Mouse (Mus musculus) urinary bladder, postnatal 36 days (tissue): ENCODE data around the gene Dnph1.

ENCODE experiments used
- DNase-seq, 2 experiments: peaks; one replicate each; pipeline ENCODE4 v3.0.0; 2022; ENCODE audit warnings: low spot score in 2 of 2, mixed read lengths in 1 of 2

The Dnph1 gene

DNA sequence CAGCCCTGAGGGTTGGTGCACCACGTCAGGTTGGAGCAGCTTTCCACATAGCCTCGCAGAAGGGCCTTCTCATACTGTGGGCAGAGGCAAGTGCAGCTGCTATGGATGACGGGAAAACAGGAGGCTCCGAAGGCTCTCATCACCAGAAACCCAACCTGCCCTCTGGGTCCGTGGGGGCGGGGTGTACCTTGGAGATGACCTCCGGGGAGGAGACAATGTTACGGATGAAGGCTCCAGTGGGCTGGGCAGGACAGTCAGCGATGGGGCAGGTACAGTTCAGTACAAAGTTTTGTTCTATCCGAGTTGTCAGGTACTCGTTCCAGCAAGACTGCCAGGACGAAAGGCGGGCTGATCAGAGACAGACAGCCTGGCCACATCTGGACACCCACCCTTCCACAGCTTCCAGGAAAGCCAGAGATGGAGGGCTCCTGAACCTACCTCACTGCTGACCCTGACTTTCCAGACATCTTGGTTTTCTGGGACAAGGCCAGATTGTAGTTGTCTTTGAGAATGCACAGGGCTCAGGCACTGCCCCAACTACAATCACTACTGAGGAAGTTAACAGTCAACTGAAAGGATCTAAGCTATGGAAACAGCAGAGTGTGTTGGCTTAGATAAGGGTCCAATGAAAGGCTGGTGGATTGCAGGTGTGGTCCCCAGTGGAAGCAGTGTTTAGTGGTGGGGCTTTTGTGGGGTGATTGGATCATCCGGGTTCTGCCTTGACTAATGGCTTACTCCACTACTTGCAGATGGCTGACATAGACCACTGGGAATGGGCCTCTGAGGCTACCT is 7.5 kb downstream of the Dnph1 start:
- DNase-seq: no peak

DNA sequence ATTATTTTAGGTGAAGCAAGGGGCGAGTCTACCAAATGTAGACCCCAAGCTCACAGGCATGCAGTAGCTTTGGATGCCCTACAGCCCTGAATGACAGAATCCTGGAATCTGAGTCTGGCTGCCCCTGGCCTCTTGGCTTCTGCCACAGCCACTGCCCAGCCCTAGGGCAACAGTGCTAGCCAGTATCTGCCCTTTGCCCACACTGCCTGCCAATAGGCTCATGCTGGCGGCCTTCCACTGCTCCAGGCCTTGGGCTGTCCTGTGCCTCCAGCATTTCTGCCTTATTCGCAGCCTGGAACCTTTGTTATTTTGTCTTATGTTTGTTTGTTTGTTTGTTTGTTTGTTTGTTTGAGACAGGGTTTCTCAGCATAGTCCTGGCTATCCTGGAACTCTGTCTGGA is 9.1 kb downstream of the Dnph1 start:
- peak in 1 of 2 experiments; percentile 40 for DNase-seq

DNA sequence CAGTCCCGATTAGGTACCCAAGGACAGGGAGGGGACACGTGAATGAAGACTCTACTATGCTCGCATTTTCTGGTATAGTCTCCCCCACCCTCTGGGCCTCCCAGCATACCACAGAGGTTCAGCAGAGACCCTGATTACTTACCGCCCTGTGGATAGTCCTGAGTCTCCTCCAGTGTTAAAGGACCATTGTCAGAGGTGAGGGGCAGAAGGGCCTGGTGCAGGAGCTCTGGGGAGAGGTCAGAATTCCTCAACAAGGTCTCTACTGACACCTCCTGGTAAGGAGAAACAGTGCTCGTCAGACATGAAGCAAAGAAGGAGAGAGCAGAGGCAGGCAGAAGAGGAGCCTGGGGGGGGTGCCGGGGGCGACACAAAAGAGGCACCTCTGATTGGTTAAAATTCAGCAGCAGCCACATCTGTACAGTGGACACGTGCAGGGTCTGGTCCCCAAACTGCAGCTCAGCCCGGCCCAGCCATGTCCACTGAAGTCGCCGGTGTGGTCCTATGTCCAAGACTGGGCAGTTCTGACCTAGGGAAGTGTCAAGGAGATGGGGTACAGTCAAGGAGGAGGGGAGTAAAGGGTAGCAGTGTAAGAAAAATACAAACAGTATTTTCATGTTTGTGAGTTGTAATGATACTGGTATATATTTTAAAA is 14.7 kb downstream of the Dnph1 start:
- no peak for DNase-seq

DNA sequence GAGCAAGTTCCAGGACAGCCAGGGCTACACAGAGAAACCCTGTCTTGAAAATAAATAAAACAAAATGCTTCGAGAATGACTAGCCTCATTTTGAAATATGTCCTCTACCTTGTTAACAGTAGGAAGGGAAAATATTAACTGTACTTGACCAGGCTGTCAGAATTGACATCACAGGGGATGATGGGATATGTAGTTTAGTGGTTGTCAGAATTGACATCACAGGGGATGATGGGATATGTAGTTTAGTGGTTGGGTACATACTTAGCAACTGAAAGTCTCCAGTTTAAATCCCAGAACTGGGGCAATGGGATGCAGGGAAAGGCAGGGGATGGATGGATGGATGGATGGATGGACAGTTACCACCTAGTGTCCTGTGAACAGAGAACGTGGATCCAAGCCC is 16.8 kb downstream of the Dnph1 start:
- DNase-seq: no peak

DNA sequence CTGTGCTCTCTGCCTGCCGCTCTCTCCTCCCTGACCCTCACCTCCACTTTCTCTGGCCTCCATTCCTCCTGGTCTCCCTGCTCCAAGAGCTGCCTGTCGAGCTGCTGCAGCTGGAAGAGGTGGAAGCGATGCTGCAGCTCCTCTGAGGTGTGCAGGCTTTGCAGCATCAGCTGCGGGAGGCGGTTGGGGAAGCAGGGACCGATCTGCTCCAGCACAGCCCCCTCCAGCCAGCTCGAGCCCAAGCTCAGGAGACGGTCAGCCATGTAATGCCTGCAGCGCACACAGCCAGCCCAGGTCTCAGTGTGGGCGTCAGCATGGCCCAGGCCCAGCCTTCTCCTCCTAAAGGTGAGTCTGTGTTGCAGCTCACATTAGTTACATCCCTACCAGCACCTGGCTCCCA is 23.5 kb downstream of the Dnph1 start:
- no peak for DNase-seq

DNA sequence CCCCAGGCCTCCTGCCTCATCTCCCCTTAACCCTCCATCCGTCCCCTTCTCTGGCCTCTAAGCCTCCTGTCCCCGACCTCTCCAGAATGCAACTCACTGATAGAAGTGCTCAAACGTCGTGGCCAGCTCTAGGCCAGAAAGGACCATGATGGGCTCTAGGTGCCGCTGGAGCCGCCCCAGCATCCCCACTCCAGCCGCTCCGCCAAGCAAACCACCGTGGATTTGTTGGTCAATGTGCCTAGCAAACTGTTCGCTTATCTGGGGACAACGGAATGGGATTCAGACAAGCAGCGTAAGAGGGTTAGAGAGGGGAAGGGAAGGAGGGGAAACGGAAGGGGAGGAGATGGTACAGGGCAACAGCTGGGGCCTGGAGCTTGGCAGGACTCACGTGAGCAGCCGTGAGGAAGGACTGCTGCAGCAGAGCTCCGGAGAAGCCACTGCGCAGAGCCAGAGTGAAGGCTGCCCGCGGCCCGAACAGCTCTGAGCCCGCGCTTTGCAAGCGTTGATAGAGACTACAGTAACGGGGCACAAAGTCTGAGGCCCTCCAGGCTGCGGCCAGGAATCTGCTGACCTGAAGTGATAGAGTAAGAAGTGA is 24.0 kb downstream of the Dnph1 start:
- no peak for DNase-seq

DNA sequence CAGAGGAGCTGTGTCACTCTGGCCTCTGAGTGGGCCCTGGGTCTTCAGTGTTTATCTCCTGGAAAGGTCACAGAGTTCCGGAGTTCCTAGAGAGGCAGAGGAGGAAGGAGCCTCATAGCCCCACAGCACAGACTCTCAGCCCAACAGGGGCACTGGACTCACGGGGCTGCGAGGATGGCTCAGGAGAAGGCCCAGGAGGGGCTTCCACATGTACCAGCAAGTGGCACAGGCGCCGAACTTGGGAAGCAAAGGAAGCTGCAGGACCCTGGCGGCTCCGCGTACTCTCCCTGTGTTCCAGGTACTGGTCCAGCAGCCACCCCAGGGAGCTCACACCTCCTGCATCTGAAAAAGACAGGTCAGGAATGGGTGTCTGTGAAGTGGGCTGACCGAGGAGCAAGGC is 24.7 kb downstream of the Dnph1 start:
- DNase-seq: no peak

DNA sequence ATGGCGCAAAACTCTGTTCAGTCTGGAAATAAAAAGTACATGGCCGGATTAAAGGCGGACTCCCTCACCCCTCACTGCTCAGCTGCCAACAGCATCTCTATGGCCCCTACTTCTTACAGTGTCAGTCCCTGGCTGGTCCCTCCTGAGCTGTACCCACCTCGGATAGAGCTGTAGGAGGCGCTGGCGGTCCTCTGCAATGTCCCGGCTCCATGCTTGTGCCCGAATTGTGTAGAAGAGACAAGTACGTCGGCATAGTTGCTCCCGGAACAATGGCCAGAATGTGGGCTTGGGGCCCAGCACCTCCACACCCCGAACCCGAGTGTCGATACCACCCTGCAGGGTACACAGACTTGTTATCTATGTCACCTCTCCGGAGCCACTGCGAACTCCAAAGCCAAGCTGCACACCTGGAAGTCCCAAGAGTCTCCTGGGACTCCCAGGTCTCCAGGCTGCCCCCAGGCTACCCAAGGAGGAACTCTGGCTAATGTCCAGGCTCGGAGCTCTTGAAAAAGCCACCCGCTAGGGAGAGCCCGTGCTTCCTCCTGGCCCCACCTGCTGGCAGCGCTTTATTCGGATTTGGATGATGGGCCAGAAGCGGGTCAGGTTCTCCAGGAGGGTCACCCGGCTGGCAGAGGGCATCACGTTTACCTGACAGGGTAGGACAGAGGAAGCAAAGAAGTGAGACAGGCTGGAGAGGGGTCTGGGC is 25.6 kb downstream of the Dnph1 start:
- DNase-seq: no peak

DNA sequence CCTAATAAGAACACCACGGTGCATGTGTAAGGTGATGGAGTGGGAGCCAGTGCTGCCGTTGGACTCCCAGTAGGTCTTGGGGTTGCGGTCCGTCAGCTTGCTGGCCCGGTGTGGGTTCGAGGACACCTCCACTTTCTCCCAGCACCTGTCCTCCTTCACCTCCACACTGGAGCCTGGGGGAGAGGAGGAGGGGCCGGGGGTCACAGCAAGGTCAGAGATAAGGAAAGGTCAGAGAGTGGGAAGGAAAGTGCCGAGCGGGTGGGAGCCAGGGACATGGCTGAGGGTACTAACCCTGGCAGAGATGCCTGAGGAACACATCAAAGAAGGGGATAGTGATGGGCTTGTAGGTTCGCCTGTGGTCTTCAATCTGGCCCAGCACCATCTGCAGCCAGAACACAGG is 28.6 kb downstream of the Dnph1 start:
- no peak for DNase-seq

DNA sequence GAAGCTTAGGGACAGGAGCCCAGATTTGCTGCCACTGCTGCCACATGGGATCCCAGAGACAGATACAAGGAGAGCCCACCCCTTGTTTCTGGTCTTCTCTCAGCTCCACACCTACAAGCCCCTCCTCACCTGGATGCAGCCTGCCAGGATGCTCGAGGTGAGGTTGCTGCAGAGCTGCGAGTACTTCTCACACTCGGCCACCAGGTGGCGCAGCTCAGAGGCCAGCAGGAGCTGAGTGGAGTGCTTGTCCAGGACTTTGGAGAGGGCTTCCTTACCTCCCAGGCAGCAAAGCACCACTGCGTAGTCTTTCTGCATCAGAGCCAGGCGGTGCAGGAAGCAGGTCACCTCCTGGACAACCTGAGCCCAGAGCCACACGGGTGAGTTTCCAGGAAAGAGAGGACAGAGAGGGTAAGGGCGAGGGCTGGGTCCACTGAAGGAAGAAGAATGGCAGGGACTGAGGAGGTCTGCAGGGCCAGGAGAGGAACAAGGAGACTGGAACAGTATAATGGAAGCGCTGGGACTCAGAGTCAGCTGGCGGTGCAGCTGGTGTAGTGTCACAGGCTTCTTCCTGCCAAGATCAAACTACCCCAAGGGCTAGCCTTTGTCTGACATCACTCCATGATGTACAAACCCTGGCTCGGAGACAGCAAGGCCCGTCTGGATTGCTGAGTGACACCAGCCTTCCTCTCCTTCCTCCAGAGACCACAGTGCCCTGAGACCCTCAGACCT is 29.2 kb downstream of the Dnph1 start:
- peak; percentile 46 to 64 for DNase-seq

DNA sequence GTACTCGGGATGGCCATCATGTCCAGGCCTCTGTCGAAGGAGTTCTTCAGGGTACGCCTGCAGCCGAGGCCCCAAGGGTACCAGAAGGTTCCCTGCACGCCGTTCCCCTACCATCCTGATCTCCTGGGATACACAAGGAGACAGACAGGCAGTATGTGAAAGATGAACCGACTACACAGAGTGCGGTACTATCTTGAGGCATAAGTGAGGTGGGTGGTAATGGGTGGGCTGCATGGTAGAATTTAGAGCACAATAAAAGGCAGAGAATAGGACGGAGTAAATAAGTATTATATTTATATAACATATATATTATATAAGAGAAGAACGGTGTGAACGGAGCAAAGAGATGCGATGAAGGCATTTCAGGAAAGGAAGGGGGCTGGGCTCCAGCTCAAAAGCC is 47.1 kb downstream of the Dnph1 start:
- DNase-seq: no peak

DNA sequence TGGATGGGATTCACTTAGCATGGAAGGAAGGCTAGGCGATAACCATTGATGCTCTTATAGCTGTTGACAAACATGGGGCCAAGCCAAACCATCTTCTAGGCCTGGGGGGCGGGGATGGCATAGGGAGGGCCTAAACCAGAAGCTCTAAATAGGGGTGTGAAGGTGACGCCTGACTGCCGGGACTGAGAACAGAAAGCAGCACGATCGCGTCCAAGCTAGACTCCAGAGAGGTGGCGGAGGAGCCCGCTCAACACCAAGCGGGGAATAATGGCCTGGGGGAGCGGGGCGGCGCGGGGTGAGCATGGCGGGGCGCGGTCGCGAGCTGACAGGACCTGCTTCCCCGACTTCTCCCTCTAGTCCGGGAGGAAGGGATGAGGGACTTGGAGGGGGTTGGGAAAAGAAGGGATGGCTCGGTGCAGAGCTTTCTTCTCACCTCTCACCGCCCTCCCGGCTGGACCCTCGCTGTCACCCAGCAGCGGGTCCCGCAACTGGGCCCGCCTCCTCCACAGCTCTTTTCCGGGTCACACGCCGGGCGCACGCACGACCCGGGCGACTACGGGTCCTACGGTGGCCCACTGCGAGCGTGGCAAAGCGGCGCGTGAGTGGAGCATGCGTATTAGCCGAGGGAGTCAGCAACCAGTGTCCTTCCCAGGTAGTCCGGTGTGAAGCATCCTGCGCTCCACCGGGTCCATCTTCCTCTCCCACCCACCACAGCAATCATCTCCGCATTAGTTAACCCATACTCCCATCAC is 49.5 kb downstream of the Dnph1 start, which contains the start of gene Cul9:
Gene Cul9, minus strand, starts transcription at position 576 of the 752 bp plus-strand sequence.
- DNase-seq: peak; percentile 64 to 79

DNA sequence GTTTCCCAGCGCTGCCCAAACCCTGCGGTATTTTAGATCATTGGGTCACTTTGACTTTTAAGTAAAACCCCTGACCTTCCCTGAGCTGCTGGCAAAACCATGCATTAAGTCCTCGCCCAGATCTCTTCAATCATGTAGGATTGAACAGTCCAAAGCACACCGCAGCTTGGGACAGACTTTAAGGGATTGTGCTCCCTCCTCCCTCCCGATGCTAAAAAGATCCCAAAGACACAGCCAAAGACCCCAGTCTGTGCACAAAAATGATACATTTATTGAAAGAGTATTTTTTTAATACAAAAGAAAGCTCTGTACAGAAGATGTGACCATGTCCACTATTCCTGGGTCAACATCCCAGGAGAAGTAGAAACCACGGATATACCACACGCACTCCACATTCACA is 50.1 kb downstream of the Dnph1 start:
- no peak for DNase-seq

DNA sequence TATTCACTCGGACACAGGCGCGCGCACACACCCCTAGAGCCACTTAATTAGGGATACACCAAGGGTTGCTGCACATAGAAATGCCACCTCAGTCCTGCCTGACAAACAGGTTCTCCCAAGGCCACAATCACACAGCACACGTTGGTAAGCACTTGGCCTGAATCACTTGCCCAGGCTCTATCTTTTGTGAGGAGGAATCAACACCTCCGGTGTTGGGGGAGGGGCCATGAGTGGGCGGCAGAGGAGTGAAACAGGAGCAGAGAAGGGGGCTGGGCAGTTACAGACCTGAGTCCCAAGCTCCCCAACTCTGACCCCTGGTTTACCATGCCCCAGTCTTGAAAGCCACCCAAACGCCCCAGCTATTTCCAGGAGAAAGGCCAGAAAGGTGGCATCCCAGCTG is 50.5 kb downstream of the Dnph1 start:
- no peak for DNase-seq

DNA sequence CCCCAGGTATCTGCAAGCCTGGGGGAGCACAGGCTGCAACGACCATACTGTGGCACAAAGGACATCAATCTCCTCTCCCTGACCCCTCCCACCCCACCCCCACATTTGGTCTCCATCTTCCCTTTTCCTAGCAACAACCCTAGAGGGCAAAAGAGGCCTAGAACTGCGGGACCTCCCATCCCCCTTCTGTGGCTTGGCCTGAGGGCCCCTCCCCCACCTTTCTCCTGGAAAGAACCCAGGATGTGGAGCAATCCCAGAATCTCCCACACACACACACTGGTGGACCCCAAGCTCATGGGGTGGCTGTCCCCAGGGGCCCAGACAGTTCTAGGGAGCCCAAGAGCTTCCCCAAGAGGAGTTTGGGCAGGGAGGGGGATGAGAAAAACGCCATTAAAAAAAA is 51.4 kb downstream of the Dnph1 start:
- DNase-seq: no peak

DNA sequence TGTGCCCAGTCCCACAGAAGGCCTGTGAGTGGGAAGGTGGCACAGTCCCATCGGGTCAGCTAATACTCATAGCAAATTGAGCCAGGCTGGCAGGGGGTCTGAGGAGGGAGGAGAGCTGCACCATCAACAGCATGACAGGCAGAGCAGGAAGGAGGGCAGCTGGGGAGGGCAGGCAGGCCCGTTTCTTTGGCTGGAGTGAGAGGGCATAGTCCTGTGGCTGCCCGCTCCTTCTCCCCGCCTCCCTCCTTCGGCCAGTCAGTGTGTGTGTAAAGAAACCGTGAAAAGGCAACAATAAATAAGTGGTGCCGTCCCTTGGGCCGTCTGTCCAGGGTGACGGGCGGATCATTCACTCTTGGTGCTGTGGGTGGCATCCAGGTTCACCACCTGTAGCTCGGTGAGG is 52.2 kb downstream of the Dnph1 start:
- DNase-seq: no peak

DNA sequence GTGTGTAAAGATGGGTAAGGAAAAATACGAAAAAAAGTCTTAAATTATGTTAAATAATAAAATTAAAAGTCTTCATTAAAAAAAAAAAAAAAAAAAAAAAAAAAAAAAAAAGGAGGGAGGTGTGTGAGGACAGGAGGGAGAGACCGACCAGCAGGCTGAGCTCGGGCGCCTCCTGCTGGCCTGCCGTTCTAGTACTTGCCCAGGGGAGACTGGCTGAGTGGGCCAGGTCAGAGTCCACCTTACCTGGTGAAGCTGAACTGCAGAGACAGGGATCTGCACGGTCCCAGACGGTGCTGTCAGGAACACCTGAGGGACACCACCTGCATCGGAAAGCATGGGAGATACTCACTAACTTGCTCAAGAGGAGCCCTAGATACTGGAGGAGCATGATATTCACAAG is 52.7 kb downstream of the Dnph1 start:
- DNase-seq: no peak
